Mouse (Mus musculus) embryo, embryonic 9.5 days (tissue): ENCODE data around the gene Pfkl.
A peak's percentile ranks its signal among the peaks of the same experiment; 100 is the strongest.
"Not testable (repeated sequence)": the region's sequence is repeated elsewhere in the genome, so short reads cannot be mapped to it uniquely, and the experiment has no call there.

Experiments used
- DNase-seq: peaks from one replicate; pipeline ENCODE4 v3.0.0-alpha.2; 2017; ENCODE audit errors: extremely low spot score

The Pfkl gene

DNA sequence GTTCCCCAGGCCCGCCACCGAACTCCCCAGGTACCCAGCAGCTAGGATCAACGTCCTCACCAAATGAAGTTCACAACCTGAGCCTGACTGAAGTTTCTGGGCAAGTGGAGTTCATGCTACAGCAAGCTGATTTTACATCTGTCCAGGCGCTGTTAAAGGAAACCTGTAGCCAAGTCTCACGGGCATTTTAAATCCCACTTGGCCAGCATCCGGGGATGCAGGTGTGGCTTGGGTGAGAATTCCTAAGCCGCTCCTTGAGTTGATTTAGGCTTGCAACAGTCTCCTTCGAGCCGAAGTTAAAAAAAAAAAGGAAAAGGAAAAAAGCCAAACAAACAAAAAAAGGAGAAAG, at the start of gene Pfkl:
Gene Pfkl, minus strand, starts transcription at position 139 of the 349 bp plus-strand sequence.
- no peak for DNase-seq

DNA sequence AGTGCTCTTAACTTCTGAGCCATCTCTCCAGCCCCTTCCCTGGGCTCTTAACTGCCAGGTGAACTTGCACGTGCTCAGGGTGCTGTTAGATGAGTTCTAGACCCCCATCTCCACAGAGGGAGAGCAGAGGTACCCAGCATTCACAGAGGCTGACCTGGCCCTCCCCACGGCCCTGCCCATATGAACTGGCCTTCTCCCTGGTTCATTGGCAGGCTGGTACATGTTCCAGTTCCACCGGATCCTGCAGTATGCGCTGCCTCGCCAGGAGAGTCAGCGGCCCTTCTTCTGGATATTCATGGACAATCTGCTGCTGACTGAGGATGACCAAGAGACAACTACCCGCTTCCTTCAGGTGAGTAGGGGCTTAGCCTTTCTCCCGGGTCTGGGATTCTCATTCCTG, 47.2 kb upstream of the Pfkl start:
- DNase-seq, result no peak

DNA sequence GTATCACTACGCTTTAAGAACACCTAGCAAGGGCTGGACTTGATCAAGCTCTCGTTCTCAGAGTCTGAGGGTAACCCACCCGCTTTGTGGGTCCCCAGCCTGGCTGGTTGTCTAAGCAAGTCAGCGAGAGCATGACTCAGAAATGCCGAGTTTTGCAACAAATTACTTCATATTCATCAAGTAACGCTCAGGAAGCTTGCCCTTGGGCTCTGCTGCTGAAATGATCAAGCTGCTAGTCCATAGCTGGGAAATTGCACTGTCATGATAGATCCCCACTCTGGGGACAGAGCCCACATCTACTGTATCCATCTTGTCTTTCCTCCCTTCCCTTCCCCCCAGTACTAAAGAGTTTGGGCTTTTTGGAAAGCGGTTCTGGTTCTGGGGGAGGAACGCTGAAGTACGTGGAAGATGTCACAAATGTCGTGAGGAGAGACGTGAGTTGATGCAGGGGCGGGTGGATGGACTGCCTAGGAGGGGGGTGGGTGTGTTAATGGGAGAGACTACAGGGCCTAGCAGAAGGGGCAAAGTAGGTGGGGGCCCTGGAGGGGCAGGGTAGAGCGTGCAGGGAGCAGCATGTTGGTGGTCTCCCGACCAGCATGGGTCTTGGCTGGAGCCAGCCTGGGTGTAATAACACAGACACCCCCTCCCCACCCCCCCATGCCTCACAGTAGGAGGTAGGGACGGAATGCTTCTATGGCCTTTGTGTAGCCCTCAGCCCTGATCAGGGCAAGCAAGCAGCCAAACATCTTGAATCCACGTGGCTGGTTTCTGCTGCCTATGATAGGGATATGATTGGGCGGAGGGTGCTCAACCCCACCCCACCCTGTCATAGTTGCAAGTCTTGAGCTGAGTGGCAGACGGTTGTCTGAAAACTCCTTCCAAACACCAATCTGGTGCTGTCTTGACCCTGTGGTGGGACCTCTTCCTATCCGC, 45.0 kb upstream of the Pfkl start:
- DNase-seq, result no peak

DNA sequence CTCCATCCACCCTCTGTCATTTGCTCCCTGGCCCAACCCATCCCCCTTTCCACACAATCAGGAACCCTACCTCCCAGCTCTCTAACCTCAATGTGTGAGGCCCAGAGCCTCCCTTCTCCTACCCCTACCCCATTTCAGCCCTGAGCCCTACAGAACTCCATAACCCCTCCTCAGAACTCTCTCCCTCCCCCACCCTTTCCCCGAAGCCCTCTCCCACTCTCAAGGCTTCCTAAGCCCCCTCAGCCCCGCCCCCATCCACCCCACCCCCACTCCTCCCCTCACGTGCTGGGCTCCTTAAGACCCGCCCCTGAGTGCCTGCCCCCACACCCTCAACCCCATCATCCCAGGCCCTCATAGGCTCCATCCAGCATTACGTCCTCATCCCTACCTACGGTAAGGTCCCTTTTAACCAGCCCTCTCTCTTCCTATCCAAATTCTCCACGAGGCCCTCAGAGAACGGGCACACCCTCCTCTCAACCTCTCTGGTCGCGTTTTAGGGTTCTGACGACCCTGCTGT, 39.7 kb upstream of the Pfkl start:
- DNase-seq, result no peak

DNA sequence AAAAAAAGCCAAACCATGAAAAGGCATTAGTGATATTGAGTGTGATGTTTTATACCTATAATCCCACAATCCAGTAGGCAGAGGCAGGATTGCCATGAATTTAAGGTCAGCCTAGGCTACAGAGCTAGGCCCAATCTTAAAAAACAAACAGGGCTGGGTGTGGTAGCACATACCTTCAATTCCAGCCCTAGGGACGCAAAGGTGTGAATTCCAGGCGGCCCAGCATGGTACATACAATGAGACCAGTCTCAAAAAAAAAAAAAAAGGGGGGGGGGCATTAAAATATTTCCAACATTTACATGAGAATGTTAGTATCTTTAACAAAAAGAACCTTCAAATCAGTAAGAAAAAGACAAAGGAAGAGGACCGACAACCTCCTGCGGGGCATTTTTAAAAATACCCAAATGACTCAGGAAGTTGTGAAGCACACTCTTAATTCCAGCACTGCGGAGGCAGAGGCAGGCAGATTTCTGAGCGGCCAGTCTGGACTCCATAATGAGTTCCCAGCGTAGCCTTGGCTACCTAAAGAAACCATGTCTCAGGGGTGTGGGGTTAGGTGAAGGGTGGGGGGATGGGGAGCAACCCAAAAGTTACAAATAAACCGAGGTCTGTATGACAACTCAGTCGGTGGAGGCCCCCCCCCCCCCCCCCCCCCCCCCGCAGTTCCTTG, 38.3 kb upstream of the Pfkl start:
- no peak for DNase-seq

DNA sequence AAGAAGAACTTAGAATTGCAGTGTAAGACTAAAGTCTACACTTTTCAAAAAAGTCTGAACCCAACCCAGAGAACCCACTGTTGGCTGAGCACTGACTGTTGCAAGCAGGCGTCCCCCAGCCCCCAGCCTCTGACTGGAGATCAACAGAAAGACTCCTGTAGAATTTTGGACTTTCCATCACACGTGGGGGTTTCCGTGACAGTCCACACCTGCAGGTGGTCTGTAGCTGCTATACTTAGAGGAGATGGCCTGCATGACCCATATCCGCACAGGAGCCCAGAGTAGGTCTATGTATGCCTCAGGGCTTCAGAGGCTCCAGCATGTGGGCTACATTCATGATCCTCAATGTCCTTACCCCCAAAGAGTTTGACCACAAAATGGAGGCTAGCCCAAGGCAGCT, 36.5 kb upstream of the Pfkl start:
- DNase-seq, result no peak

DNA sequence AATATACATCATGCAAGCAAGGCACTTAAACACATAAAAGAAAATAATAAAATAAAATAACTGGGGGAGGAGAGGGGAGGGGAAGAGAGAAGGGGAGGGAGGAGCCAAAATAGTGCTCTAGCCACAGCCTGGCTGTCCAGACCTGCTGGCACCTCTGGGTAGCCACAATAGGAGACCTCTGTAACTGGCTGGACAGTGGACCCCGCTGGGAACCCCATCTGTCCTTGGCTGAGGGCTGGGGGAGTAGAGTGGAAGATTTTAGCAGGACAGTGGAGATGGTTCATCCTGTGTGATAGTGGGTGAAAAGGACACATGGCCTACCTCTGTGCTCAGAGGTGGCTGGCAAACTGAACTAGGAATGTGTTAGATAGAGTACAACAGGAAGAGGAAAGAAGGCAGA, 34.6 kb upstream of the Pfkl start:
- no peak for DNase-seq

DNA sequence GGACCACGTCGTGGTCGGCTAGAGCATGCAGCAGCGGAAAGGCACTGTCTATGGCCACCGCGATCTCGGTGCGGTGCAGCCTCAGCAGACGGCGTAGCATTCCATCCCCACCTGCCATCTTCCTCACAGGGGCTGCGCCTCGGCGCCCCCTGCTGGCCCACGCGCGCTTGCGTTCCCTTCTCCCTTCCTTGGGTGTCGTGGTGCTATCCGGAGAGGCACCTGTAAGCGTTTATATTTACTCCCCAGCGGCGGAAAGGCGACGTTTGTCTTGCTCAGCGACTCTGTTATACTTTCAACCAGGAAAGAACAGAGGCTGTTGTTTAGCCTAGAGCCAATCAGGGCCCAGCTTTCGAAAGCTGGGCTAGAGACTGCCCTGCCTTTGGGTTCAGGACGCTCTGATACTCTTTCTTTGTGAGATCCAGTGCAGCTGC, 33.5 kb upstream of the Pfkl start, which contains the start of gene Aire:
Gene Aire, minus strand, starts transcription at position 205 of the 431 bp plus-strand sequence.
- DNase-seq, result peak; percentile 68

DNA sequence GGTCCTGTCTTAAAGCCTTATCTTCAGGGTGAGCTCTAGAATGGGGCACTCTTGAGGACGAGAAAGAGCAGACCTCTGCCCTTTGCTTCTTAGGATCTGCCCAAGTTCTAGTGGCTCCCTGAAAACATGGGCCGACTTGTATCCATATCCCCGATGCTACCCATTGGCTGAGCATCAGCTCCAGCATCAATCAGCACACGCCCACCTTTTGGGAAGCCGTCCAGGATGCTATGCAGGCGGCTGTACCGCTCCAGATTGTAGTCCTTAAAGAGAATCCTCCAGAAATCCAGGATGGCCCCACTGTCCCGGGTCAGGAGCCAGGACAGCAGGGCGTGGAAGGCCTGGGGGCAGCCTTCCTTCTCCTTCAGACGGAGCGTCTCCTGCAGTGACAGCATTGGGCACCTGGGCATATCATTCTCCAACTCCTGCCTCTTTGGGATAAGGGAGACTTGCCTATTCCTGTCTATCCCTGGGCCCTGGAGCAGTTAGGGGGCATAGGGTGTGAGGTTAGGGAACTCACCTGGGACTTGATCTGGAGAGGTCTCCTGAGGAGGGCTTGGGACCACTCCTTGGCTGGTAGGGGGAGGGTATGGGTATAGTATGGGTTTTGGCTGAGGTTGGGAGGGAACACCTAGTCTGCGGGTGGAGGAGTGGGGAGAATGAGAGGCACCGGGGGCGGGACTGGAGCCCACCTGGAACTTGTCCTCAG, 33.0 kb upstream of the Pfkl start:
- DNase-seq, result no peak

DNA sequence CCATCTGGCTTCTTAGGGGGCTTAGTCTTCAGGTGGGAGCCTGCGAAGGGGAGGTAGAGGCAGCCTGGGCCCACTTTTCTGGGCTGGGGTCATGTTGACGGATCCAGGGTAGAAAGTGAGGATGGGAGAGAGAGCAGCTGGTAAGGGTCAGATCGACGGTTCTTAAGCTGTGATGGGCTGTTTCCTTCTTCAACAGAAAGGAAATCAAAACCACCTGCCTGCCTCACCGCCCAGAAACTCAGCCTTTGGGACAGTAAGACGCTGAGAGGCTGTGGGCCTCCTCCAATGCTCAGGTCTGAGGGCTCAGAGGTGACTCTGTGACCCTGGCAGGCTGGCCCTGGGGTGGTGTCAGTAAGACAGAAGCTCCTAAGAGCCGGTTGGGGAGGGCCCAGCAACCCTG, 32.2 kb upstream of the Pfkl start:
- DNase-seq, result no peak

DNA sequence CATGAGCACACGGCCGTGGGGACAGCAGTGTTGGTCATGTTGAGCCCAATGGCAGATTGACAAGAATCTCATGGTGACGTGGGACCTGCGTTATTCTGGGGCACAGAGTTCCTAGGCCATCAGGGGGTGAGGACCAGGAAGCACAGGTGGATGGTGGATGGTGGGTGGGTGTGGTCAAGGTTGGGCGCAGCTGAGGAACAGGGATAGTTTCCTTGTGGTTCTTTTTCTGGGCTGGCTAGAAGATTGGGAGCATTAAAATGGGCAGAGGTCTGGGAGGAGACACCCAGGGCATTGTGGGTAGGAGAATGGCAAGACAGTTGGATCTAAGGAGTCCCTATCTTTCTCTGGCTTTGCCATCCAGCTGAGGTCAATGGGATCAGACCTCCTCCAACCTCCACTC, 31.8 kb upstream of the Pfkl start, which contains the start of gene Dnmt3l:
Gene Dnmt3l, plus strand, starts transcription at position 301 of the 400 bp plus-strand sequence.
- no peak for DNase-seq

DNA sequence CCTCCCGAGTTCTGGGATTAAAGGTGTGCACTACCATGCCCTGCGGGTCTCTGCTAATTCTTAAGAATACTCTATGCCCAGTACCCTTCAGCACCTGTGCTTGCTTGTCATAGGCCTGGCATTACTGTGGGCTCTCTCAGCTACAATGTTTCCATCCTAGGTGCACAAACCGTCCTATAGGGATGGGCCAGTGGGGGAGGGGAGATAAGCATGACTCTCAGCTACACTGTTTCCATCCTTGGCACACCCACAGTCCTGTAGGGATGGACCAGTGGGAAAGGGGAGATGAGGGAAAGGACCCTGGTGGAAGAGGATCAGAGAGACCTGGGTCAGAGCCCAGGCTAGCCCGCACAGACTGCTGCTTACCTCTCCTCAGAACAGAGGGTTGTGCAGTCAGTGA, 27.3 kb upstream of the Pfkl start:
- no peak for DNase-seq

DNA sequence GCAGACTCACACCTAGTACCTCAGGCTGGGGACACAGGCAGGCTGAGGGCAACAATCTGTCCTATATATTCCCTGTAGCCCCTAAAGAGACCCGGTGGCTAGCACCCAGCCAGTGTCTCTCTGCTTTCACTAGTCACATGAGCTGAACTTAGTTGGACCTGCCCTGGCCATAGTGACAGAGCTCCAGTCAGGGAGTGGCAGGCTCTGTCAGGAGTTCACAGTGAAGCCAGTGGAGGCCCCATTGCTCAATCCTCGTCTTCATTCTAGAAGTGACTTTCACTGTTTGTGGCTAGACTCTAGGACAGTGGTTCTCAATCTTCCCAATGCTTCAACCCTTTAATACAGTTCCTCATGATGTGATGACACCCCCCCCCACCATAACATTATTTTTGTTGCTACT, 22.1 kb upstream of the Pfkl start:
- DNase-seq, result no peak

DNA sequence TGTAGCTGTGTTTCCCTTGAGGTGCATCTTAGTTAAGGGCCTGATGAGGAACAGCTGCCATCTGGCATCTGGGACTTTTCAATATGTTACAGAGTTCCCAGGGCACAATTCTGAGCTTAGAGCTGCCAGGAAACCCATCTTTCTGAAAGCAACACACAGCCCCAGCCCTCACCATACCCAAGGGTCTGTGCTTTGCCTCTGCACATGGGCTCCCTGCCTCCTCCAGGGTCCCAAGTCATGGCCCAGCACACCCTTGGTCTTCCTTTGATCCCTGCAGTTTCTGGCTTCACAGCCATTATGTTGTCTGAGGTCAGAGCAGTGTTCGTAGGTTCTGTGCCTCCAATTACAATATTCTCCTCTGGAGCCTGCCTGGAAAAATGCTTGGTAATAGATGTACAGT, 19.2 kb upstream of the Pfkl start:
- DNase-seq, result no peak

DNA sequence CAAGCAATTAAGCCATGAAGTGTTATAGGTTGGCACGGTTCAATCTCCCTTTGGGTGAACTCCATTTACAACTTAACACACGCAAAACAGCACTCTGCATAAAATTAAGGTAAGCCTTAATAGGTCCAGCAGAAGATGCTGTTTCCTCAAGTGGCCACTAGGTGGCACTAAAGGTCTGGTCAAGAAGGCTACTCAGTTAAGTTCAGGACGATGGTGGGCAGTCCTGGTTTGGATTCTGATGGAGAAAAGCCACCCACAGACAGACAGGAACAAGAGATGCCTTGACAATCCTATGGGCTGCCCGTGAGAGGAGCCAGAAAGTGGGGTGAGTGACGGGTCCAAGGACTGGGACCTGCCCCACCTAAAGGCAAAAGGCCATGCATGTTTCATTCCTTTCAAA, 18.2 kb upstream of the Pfkl start:
- peak; percentile 73 for DNase-seq

DNA sequence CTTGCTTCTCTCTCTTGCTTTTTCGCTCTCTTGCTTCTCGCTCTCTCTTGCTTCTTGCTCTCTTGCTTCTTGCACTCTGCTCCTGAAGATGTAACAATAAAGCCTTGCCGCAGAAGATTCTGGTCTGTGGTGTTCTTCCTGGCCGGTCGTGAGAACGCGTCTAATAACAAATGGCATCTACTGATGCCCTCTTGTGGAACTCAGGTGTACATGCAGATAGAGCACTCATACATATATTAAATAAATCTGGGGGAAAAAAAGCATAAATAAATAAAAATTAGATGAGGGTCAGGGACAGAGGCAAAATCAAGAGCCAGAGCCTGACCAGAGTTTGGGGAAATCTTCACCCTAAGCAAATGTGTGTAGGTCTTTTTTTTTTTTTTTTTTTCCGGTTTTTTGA, 15.6 kb upstream of the Pfkl start:
- not testable (repeated sequence) for DNase-seq

DNA sequence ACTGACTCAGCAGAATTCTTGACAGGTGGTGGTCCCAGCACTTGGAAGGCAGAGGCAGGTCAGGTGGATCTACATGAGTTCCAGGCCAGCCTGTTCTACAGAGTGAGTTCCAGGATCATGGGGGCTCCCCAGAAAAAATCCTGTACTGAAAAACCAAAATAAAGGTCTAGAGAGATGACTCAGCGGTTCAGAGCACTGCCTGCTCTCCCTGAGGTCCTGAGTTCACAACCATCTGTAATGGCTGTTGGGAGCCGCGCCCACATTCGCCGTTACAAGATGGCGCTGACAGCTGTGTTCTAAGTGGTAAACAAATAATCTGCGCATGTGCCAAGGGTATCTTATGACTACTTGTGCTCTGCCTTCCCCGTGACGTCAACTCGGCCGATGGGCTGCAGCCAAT, 10.1 kb upstream of the Pfkl start:
- DNase-seq, result not testable (repeated sequence)

DNA sequence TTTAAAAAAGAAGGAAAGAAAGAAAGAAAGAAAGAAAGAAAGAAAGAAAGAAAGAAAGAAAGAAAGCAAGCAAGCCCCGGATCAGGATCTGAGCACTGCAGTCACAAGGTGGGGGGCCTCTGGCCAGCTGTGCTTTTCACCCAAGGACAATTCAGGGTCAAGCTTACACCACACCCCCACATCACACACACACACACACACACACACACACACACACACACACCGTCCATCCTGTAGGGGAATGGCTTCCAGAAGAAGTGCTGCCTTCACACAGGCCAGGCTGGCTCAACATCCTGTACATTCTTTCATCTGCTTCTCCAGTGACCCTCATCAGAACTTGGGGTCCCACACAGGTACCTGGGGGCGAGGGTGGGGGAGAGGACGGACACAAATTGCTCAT, 9.4 kb upstream of the Pfkl start:
- no peak for DNase-seq

DNA sequence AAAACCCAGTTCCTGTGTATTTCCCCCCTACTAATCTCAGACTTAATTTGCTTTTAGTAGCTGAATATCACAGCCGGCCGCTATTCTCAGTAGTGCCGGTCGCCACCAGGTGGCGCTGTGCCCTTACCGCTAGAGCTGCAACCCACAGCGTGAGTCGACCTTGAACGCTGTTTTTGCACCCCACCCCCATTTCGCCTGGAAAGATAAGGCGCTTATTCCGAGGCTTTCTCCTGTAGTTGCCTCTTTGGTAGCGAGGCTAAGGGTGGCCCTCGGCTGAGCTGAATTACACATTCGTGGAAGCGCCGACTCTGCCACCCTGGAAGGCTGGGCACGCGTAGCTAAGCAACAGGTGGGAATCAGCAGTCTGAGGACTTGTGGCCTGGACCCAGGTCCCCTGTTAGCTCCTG, 8.9 kb upstream of the Pfkl start:
- DNase-seq, result peak; percentile 70

DNA sequence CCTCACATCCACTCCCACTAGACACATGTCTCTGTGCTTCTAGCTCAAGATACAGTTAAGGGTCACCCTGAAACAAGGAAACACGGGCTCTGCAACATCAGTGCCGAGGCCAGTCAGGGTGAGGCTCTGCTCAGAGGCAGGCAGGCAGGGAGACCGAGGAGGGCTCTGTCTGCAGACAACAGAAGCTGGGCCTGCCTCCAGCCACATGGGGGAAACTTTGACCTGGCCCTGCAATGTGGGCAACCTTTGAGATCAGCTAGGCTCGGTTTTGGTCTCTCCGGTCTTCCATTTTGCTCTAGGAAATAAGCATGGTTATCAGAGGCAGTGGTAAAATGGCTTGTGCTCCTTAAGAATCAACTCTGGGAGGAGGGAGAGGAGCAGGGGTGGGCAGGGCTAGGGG, 6.5 kb upstream of the Pfkl start:
- no peak for DNase-seq

DNA sequence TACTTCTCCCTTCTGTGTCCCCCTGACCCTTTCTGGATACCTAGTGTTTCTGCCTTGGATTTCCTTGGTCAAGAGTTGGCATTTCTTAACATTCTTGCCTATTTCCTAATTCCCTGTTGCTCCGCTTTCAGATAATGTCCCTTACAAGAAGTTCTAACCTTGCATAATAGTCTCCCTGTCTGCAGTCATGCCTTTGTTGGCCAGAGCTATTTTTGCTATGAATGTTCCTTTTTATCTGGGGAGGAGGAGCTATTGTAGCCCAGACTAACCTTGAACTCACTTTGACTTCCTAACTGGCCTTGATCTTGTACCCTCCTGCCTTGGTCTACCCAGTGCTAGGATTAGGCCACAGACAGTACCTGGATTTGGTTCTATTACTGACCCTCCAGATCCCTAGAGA, 5.6 kb upstream of the Pfkl start:
- DNase-seq, result no peak
